14 mouse cellular contexts compared by ENCODE assay signal in genomic region chr15:85682116-85682515, GRCm38 (mm10). TPM values are rescaled to one million over a fixed set of nuclear protein-coding genes. Genes with fewer than 3 reads are reported as not detected.
DNase-seq lines count a peak whose midpoint lies in the region; ATAC-seq lines count a peak whose summit lies in the region.
"Had no signal": no experiment of that assay in that cellular context is flagged by ENCODE, and none has a peak within 500 bp of the region (broad histone marks: within the 10 kb centered on the region; RNA-seq: fewer than 3 reads in every experiment).

No protein-coding gene starts in this region.

- no peak for ATAC-seq in cerebellum, adult (ENCODE audit: insufficient number of reproducible peaks, low FRiP score, low TSS enrichment)
- ATAC-seq in hindbrain, embryonic 13.5 days (ENCODE audit: low FRiP score): no peak
- no peak for ATAC-seq in neural tube, embryonic 13.5 days (ENCODE audit: low read depth)
- ATAC-seq in neural tube, embryonic 15.5 days (ENCODE audit: low FRiP score): no peak

- H3K4me3 ChIP-seq in hindbrain, embryonic 13.5 days: no peak overlapping the region
- H3K4me3 ChIP-seq in hindbrain, embryonic 10.5 days: no peak overlapping the region
- H3K4me3 ChIP-seq in neural tube, embryonic 13.5 days: peak overlapping the region; percentile 98
- H3K4me3 ChIP-seq in neural tube, embryonic 15.5 days (replicated peaks): peak overlapping the region; percentile 5
- H3K4me3 ChIP-seq: heart, embryonic 12.5 days had no signal

- H3K36me3 ChIP-seq in hindbrain, embryonic 13.5 days: peaks cover 32% of the 10 kb centered on the region
- H3K36me3 ChIP-seq in hindbrain, embryonic 10.5 days: no peaks in the 10 kb centered on the region
- peaks cover 45% of the 10 kb centered on the region for H3K36me3 ChIP-seq in neural tube, embryonic 13.5 days
- H3K36me3 ChIP-seq in neural tube, embryonic 15.5 days: peaks cover 21% of the 10 kb centered on the region; the same call in 1 of the 2 replicates

- H3K4me2 ChIP-seq in hindbrain, embryonic 13.5 days: peak overlapping the region; percentile 69
- peak overlapping the region; percentile 97 for H3K4me2 ChIP-seq in neural tube, embryonic 13.5 days
- H3K4me2 ChIP-seq in neural tube, embryonic 15.5 days: peak overlapping the region; percentile 87
- H3K4me2 ChIP-seq: heart, embryonic 12.5 days had no signal

- WGBS in hindbrain, embryonic 13.5 days: 75% methylated on average over 12 of the region's 12 CpGs
- 86% methylated on average over 12 of the region's 12 CpGs for WGBS in hindbrain, embryonic 10.5 days
- 79% methylated on average over 12 of the region's 12 CpGs for WGBS in neural tube, embryonic 13.5 days
- WGBS in neural tube, embryonic 15.5 days: 52% methylated on average over 12 of the region's 12 CpGs

- peaks cover 92% of the 10 kb centered on the region for H3K4me1 ChIP-seq in hindbrain, embryonic 13.5 days (replicated peaks)
- peaks cover 7% of the 10 kb centered on the region for H3K4me1 ChIP-seq in hindbrain, embryonic 10.5 days (replicated peaks)
- H3K4me1 ChIP-seq in neural tube, embryonic 13.5 days (replicated peaks): peaks cover 96% of the 10 kb centered on the region
- H3K4me1 ChIP-seq in neural tube, embryonic 15.5 days: peaks cover 93% of the 10 kb centered on the region

- no peak overlapping the region for H3K27ac ChIP-seq in hindbrain, embryonic 13.5 days
- H3K27ac ChIP-seq in hindbrain, embryonic 10.5 days: no peak overlapping the region
- no peak overlapping the region; the same call in 1 of the 2 replicates for H3K27ac ChIP-seq in neural tube, embryonic 13.5 days (replicated peaks)
- H3K27ac ChIP-seq in neural tube, embryonic 15.5 days (replicated peaks): peak overlapping the region; percentile 91; the same call in 1 of the 2 replicates
- H3K27ac ChIP-seq: macrophage had no signal

- no peaks in the 10 kb centered on the region for H3K9me3 ChIP-seq in hindbrain, embryonic 13.5 days
- H3K9me3 ChIP-seq in hindbrain, embryonic 10.5 days: no peaks in the 10 kb centered on the region
- no peaks in the 10 kb centered on the region for H3K9me3 ChIP-seq in neural tube, embryonic 13.5 days
- H3K9me3 ChIP-seq in neural tube, embryonic 15.5 days (replicated peaks): no peaks in the 10 kb centered on the region
- H3K9me3 ChIP-seq: heart, embryonic 12.5 days had no signal

- DNase-seq in cerebellum, adult 9-10 months: peak; percentile 55
- no peak for DNase-seq in hindbrain, embryonic 10.5 days (ENCODE audit: low spot score)
- DNase-seq in neural tube, embryonic 10.5 days (ENCODE audit: extremely low spot score, low spot score): no peak
- no peak for DNase-seq in kidney, postnatal 25 days
- DNase-seq: cerebellum, adult 11-12 months; kidney, adult 18-20 months; lung, adult 18-20 months; right cerebral cortex, postnatal 4 days had no signal

- no peak overlapping the region for H3K9ac ChIP-seq in hindbrain, embryonic 13.5 days
- peak overlapping the region; percentile 43; the same call in 1 of the 2 replicates for H3K9ac ChIP-seq in neural tube, embryonic 13.5 days
- 0 out of 2 replicates have a peak overlapping the region, but pooled peaks have one; percentile 2 for H3K9ac ChIP-seq in neural tube, embryonic 15.5 days (replicated peaks)
- H3K9ac ChIP-seq: heart, embryonic 12.5 days had no signal

- 0 out of 2 replicates have a peak, but pooled peaks cover 10% of the 10 kb centered on the region for H3K27me3 ChIP-seq in hindbrain, embryonic 13.5 days
- peaks cover 94% of the 10 kb centered on the region for H3K27me3 ChIP-seq in hindbrain, embryonic 10.5 days (ENCODE audit: insufficient read depth, poor library complexity, severe bottlenecking)
- no peaks in the 10 kb centered on the region for H3K27me3 ChIP-seq in neural tube, embryonic 13.5 days
- H3K27me3 ChIP-seq in neural tube, embryonic 15.5 days (replicated peaks): no peaks in the 10 kb centered on the region

RNA-seq across cellular contexts. Expression of gene Ppara, which starts 52.7 kb away (rescaled TPM):
- polyA plus RNA-seq in hindbrain, embryonic 13.5 days (2015; fragmentation: Nextera tagmentation; extraction: Ambion mirVana): 1.2 and 1.7 TPM in 2 replicates
- polyA plus RNA-seq in hindbrain, embryonic 10.5 days (2016; fragmentation: Nextera tagmentation; extraction: Ambion mirVana): 0.24 and 0.62 TPM in 2 replicates
- 1.0 and 2.0 TPM in 2 replicates for polyA plus RNA-seq in neural tube, embryonic 13.5 days (2015; fragmentation: Nextera tagmentation; extraction: Ambion mirVana)
- 1.5 and 2.0 TPM in 2 replicates for polyA plus RNA-seq in neural tube, embryonic 15.5 days (2015; fragmentation: Nextera tagmentation; extraction: Ambion mirVana)
- polyA plus RNA-seq: macrophage had no signal

Comparison
In these comparisons a context has a peak if more than half of its experiments do, and no peak if none do; other contexts are left out.
1. H3K4me3 ChIP-seq: peak in neural tube, embryonic 13.5 days (single experiment) and neural tube, embryonic 15.5 days (single experiment); none in hindbrain, embryonic 13.5 days (single experiment) and hindbrain, embryonic 10.5 days (single experiment).
2. Peak in every context shown above with its lines, with median percentiles within 50 percentile points of each other: H3K4me2 ChIP-seq.